ENCODE assay signal across 32 mouse cellular contexts in genomic region chr11:35246623-35247022, GRCm38 (mm10).
DNase-seq lines count a peak whose midpoint lies in the region; ATAC-seq lines count a peak whose summit lies in the region.
"Had no signal": no experiment of that assay in that cellular context is flagged by ENCODE, and none has a peak within 500 bp of the region (broad histone marks: within the 10 kb centered on the region; RNA-seq: fewer than 3 reads in every experiment).

No protein-coding gene starts in this region.

- no peaks in the 10 kb centered on the region for H3K27me3 ChIP-seq in forebrain, embryonic 11.5 days (ENCODE audit: control insufficient read depth, insufficient read depth, low read length)
- H3K27me3 ChIP-seq in forebrain, embryonic 16.5 days (replicated peaks; ENCODE audit: control insufficient read depth, insufficient read depth, low read length): no peaks in the 10 kb centered on the region
- H3K27me3 ChIP-seq in hindbrain, embryonic 13.5 days: 0 out of 2 replicates have a peak, but pooled peaks cover 3% of the 10 kb centered on the region
- H3K27me3 ChIP-seq in hindbrain, embryonic 11.5 days (ENCODE audit: control insufficient read depth, insufficient read depth, low read length): no peaks in the 10 kb centered on the region
- H3K27me3 ChIP-seq in lung, embryonic 15.5 days: no peaks in the 10 kb centered on the region
- H3K27me3 ChIP-seq in embryonic facial prominence, embryonic 14.5 days (replicated peaks; ENCODE audit: control insufficient read depth, insufficient read depth, low read length): no peaks in the 10 kb centered on the region
- H3K27me3 ChIP-seq: CH12.LX; embryonic facial prominence, embryonic 12.5 days; forebrain, embryonic 15.5 days; megakaryocyte, embryonic 14.5 days; stomach, embryonic 15.5 days had no signal

- H3K4me1 ChIP-seq in forebrain, embryonic 11.5 days (replicated peaks; ENCODE audit: control insufficient read depth, insufficient read depth, low read length): no peaks in the 10 kb centered on the region; the same call in 1 of the 2 replicates
- H3K4me1 ChIP-seq in forebrain, embryonic 16.5 days (replicated peaks; ENCODE audit: control insufficient read depth, insufficient read depth, low read length): no peaks in the 10 kb centered on the region
- H3K4me1 ChIP-seq in hindbrain, embryonic 13.5 days (replicated peaks): peaks cover 24% of the 10 kb centered on the region
- no peaks in the 10 kb centered on the region for H3K4me1 ChIP-seq in hindbrain, embryonic 11.5 days (replicated peaks; ENCODE audit: control insufficient read depth, insufficient read depth, low read length)
- H3K4me1 ChIP-seq in lung, embryonic 15.5 days: peaks cover 14% of the 10 kb centered on the region; the same call in 1 of the 2 replicates
- peaks cover 40% of the 10 kb centered on the region for H3K4me1 ChIP-seq in embryonic facial prominence, embryonic 14.5 days (ENCODE audit: control insufficient read depth, insufficient read depth, low read length)
- H3K4me1 ChIP-seq: megakaryocyte, embryonic 14.5 days; stomach, embryonic 15.5 days had no signal

- no peak overlapping the region for H3K27ac ChIP-seq in forebrain, embryonic 11.5 days (ENCODE audit: low read depth, low read length)
- no peak overlapping the region for H3K27ac ChIP-seq in forebrain, embryonic 16.5 days (ENCODE audit: low read length)
- peak overlapping the region; percentile 60; the same call in 1 of the 2 replicates for H3K27ac ChIP-seq in hindbrain, embryonic 13.5 days
- no peak overlapping the region for H3K27ac ChIP-seq in hindbrain, embryonic 11.5 days (ENCODE audit: low read depth, low read length)
- no peak overlapping the region for H3K27ac ChIP-seq in lung, embryonic 15.5 days
- no peak overlapping the region for H3K27ac ChIP-seq in embryonic facial prominence, embryonic 14.5 days (replicated peaks; ENCODE audit: low read depth, low read length)
- H3K27ac ChIP-seq: embryonic facial prominence, embryonic 12.5 days; forebrain, embryonic 15.5 days; heart, embryonic 10.5 days; liver, embryonic 14.5 days; midbrain, embryonic 13.5 days; stomach, embryonic 15.5 days had no signal

- H3K9me3 ChIP-seq in forebrain, embryonic 11.5 days (ENCODE audit: control insufficient read depth, low read length): no peaks in the 10 kb centered on the region
- no peaks in the 10 kb centered on the region for H3K9me3 ChIP-seq in forebrain, embryonic 16.5 days (ENCODE audit: control insufficient read depth, low read length)
- H3K9me3 ChIP-seq in hindbrain, embryonic 13.5 days: no peaks in the 10 kb centered on the region
- H3K9me3 ChIP-seq in hindbrain, embryonic 11.5 days (ENCODE audit: control insufficient read depth, low read length): no peaks in the 10 kb centered on the region
- no peaks in the 10 kb centered on the region for H3K9me3 ChIP-seq in lung, embryonic 15.5 days
- no peaks in the 10 kb centered on the region for H3K9me3 ChIP-seq in embryonic facial prominence, embryonic 14.5 days (ENCODE audit: control insufficient read depth, low read length)
- H3K9me3 ChIP-seq: embryonic facial prominence, embryonic 12.5 days; forebrain, embryonic 15.5 days; heart, embryonic 10.5 days; megakaryocyte, embryonic 14.5 days; midbrain, embryonic 13.5 days; stomach, embryonic 15.5 days had no signal

- peak; percentile 44; the same call in 1 of the 2 replicates for ATAC-seq in forebrain, embryonic 11.5 days (replicated peaks; ENCODE audit: low FRiP score)
- ATAC-seq in forebrain, embryonic 16.5 days: no peak
- no peak for ATAC-seq in hindbrain, embryonic 13.5 days (ENCODE audit: low FRiP score)
- ATAC-seq in hindbrain, embryonic 11.5 days (ENCODE audit: low FRiP score): no peak
- peak; percentile 49; the same call in 1 of the 2 replicates for ATAC-seq in lung, embryonic 15.5 days (ENCODE audit: borderline replicate concordance, extremely low read depth, low FRiP score, low TSS enrichment)
- ATAC-seq in embryonic facial prominence, embryonic 14.5 days (ENCODE audit: low read depth): peak; percentile 12; the same call in 1 of the 2 replicates
- ATAC-seq: activated CD4-positive, CD25-positive, alpha-beta regulatory T cell, adult 4 months; forebrain, embryonic 15.5 days; intestine, postnatal 0 days had no signal

- no peak overlapping the region for H3K4me2 ChIP-seq in forebrain, embryonic 11.5 days (ENCODE audit: low read depth, low read length, severe bottlenecking)
- H3K4me2 ChIP-seq in forebrain, embryonic 16.5 days (ENCODE audit: low read length): no peak overlapping the region
- H3K4me2 ChIP-seq in hindbrain, embryonic 13.5 days: no peak overlapping the region
- H3K4me2 ChIP-seq in hindbrain, embryonic 11.5 days (replicated peaks; ENCODE audit: low read depth, low read length): no peak overlapping the region
- H3K4me2 ChIP-seq in lung, embryonic 15.5 days: no peak overlapping the region
- H3K4me2 ChIP-seq in embryonic facial prominence, embryonic 14.5 days (ENCODE audit: low read depth, low read length): no peak overlapping the region
- H3K4me2 ChIP-seq: embryonic facial prominence, embryonic 12.5 days; forebrain, embryonic 15.5 days; midbrain, embryonic 13.5 days; stomach, embryonic 15.5 days had no signal

- H3K36me3 ChIP-seq in forebrain, embryonic 11.5 days (ENCODE audit: control insufficient read depth, insufficient read depth, low read length): no peaks in the 10 kb centered on the region
- H3K36me3 ChIP-seq in forebrain, embryonic 16.5 days (ENCODE audit: control insufficient read depth, insufficient read depth): no peaks in the 10 kb centered on the region
- H3K36me3 ChIP-seq in hindbrain, embryonic 13.5 days: no peaks in the 10 kb centered on the region
- H3K36me3 ChIP-seq in hindbrain, embryonic 11.5 days (ENCODE audit: control insufficient read depth, insufficient read depth, low read length): no peaks in the 10 kb centered on the region
- no peaks in the 10 kb centered on the region for H3K36me3 ChIP-seq in lung, embryonic 15.5 days
- no peaks in the 10 kb centered on the region for H3K36me3 ChIP-seq in embryonic facial prominence, embryonic 14.5 days (ENCODE audit: control insufficient read depth, insufficient read depth, low read length)
- H3K36me3 ChIP-seq: embryonic facial prominence, embryonic 12.5 days; forebrain, embryonic 15.5 days; heart, embryonic 10.5 days; midbrain, embryonic 13.5 days; stomach, embryonic 15.5 days had no signal

- no peak overlapping the region for H3K9ac ChIP-seq in forebrain, embryonic 11.5 days (ENCODE audit: low read length)
- H3K9ac ChIP-seq in forebrain, embryonic 16.5 days (replicated peaks; ENCODE audit: low read depth, low read length): no peak overlapping the region
- H3K9ac ChIP-seq in hindbrain, embryonic 13.5 days: no peak overlapping the region
- no peak overlapping the region for H3K9ac ChIP-seq in hindbrain, embryonic 11.5 days (ENCODE audit: low read depth, low read length)
- no peak overlapping the region for H3K9ac ChIP-seq in lung, embryonic 15.5 days
- H3K9ac ChIP-seq in embryonic facial prominence, embryonic 14.5 days (ENCODE audit: low read depth, low read length): no peak overlapping the region
- H3K9ac ChIP-seq: embryonic facial prominence, embryonic 12.5 days; forebrain, embryonic 15.5 days; liver, embryonic 14.5 days; midbrain, embryonic 13.5 days; stomach, embryonic 15.5 days had no signal

- no peak for DNase-seq in forebrain, embryonic 11.5 days (ENCODE audit: low spot score)
- no peak for DNase-seq in hindbrain, embryonic 11.5 days (ENCODE audit: low spot score)
- DNase-seq in lung, postnatal 10 days: no peak
- DNase-seq in embryonic facial prominence, embryonic 14.5 days (ENCODE audit: low spot score): no peak
- no peak for DNase-seq in left cerebral cortex, adult 9 months (ENCODE audit: low spot score in 2 of 2)
- DNase-seq: adrenal gland, adult 8-10 months; cerebellum, adult 11 months; cerebellum, adult 9-10 months; cerebellum, postnatal 36 days; gastrocnemius, postnatal 25 days; heart, adult 11 months; heart, postnatal 4 days; kidney, adult 9 months; kidney, postnatal 10 days; liver; lung, adult 2 months; lung, postnatal 4 days; right cerebral cortex, postnatal 25 days had no signal

- no peak overlapping the region for H3K4me3 ChIP-seq in forebrain, embryonic 11.5 days (ENCODE audit: low read depth, low read length)
- H3K4me3 ChIP-seq in forebrain, embryonic 16.5 days (replicated peaks; ENCODE audit: low read length): no peak overlapping the region
- H3K4me3 ChIP-seq in hindbrain, embryonic 13.5 days: no peak overlapping the region
- no peak overlapping the region for H3K4me3 ChIP-seq in hindbrain, embryonic 11.5 days (ENCODE audit: low read depth, low read length)
- H3K4me3 ChIP-seq in lung, embryonic 15.5 days: no peak overlapping the region
- no peak overlapping the region for H3K4me3 ChIP-seq in embryonic facial prominence, embryonic 14.5 days (ENCODE audit: low read depth, low read length)
- H3K4me3 ChIP-seq: embryonic facial prominence, embryonic 12.5 days; erythroblast, embryonic 14.5 days; forebrain, embryonic 15.5 days; heart, embryonic 10.5 days; megakaryocyte, embryonic 14.5 days; midbrain, embryonic 13.5 days; stomach, embryonic 15.5 days had no signal

- 66% methylated on average over 3 of the region's 3 CpGs for WGBS in forebrain, embryonic 11.5 days
- WGBS in forebrain, embryonic 16.5 days: 50% methylated on average over 3 of the region's 3 CpGs
- WGBS in hindbrain, embryonic 13.5 days: 69% methylated on average over 3 of the region's 3 CpGs
- WGBS in hindbrain, embryonic 11.5 days: 69% methylated on average over 3 of the region's 3 CpGs
- WGBS in lung, embryonic 15.5 days: 54% methylated on average over 3 of the region's 3 CpGs
- WGBS in embryonic facial prominence, embryonic 14.5 days: 53% methylated on average over 3 of the region's 3 CpGs

Comparison
In these comparisons a context has a peak if more than half of its experiments do, and no peak if none do; other contexts are left out.
1. ATAC-seq: peak in forebrain, embryonic 11.5 days (single experiment), lung, embryonic 15.5 days (single experiment) and embryonic facial prominence, embryonic 14.5 days (single experiment); none in forebrain, embryonic 16.5 days (single experiment), hindbrain, embryonic 13.5 days (single experiment) and hindbrain, embryonic 11.5 days (single experiment).